In genomic region chr8:106638768-106639295, GRCm38 (mm10) we compare ENCODE assay signal across 28 mouse cellular contexts. TPM values are rescaled to one million over a fixed set of nuclear protein-coding genes. Genes with fewer than 3 reads are reported as not detected.
DNase-seq lines count a peak whose midpoint lies in the region; ATAC-seq and TF ChIP-seq lines count a peak whose summit lies in the region.
"Had no signal": no experiment of that assay in that cellular context is flagged by ENCODE, and none has a peak within 500 bp of the region (broad histone marks: within the 10 kb centered on the region; RNA-seq: fewer than 3 reads in every experiment).

No protein-coding gene starts in this region.

- no peak for ATAC-seq in embryonic facial prominence, embryonic 15.5 days (ENCODE audit: insufficient number of reproducible peaks, low FRiP score, low TSS enrichment, low read depth)
- ATAC-seq in kidney, embryonic 15.5 days (replicated peaks; ENCODE audit: low FRiP score), result no peak
- peak; percentile 62 for ATAC-seq in lung, postnatal 0 days
- ATAC-seq in neural tube, embryonic 15.5 days (ENCODE audit: low FRiP score), result no peak
- ATAC-seq: forebrain, embryonic 16.5 days; midbrain, embryonic 16.5 days had no signal

- no peaks in the 10 kb centered on the region for H3K27me3 ChIP-seq in embryonic facial prominence, embryonic 15.5 days
- no peaks in the 10 kb centered on the region for H3K27me3 ChIP-seq in embryonic facial prominence, embryonic 10.5 days (replicated peaks; ENCODE audit: low read depth, poor library complexity, severe bottlenecking)
- H3K27me3 ChIP-seq in kidney, embryonic 15.5 days, result no peaks in the 10 kb centered on the region
- no peaks in the 10 kb centered on the region for H3K27me3 ChIP-seq in lung, postnatal 0 days (replicated peaks; ENCODE audit: insufficient read depth, low read length)
- H3K27me3 ChIP-seq in neural tube, embryonic 15.5 days (replicated peaks), result no peaks in the 10 kb centered on the region
- H3K27me3 ChIP-seq: CH12.LX; embryonic facial prominence, embryonic 13.5 days; heart, embryonic 12.5 days; hindbrain, embryonic 13.5 days had no signal

- 75% methylated on average over 7 of the region's 7 CpGs for WGBS in embryonic facial prominence, embryonic 15.5 days
- WGBS in embryonic facial prominence, embryonic 10.5 days, result 84% methylated on average over 7 of the region's 7 CpGs
- 80% methylated on average over 7 of the region's 7 CpGs for WGBS in kidney, embryonic 15.5 days
- 61% methylated on average over 7 of the region's 7 CpGs for WGBS in lung, postnatal 0 days
- 91% methylated on average over 7 of the region's 7 CpGs for WGBS in neural tube, embryonic 15.5 days

- H3K27ac ChIP-seq in embryonic facial prominence, embryonic 15.5 days (replicated peaks), result 0 out of 2 replicates have a peak overlapping the region, but pooled peaks have one; percentile 23
- no peak overlapping the region for H3K27ac ChIP-seq in embryonic facial prominence, embryonic 10.5 days (replicated peaks)
- no peak overlapping the region for H3K27ac ChIP-seq in kidney, embryonic 15.5 days
- H3K27ac ChIP-seq in lung, postnatal 0 days (ENCODE audit: low read length), result no peak overlapping the region
- no peak overlapping the region for H3K27ac ChIP-seq in neural tube, embryonic 15.5 days (replicated peaks)
- H3K27ac ChIP-seq: embryonic facial prominence, embryonic 13.5 days; gastrocnemius, adult 2 months; hindbrain, embryonic 13.5 days had no signal

- no peaks in the 10 kb centered on the region for H3K36me3 ChIP-seq in embryonic facial prominence, embryonic 15.5 days
- no peaks in the 10 kb centered on the region for H3K36me3 ChIP-seq in embryonic facial prominence, embryonic 10.5 days (replicated peaks)
- no peaks in the 10 kb centered on the region for H3K36me3 ChIP-seq in kidney, embryonic 15.5 days
- no peaks in the 10 kb centered on the region for H3K36me3 ChIP-seq in lung, postnatal 0 days (ENCODE audit: insufficient read depth, low read length)
- H3K36me3 ChIP-seq in neural tube, embryonic 15.5 days, result no peaks in the 10 kb centered on the region
- H3K36me3 ChIP-seq: embryonic facial prominence, embryonic 13.5 days; heart, embryonic 12.5 days; hindbrain, embryonic 13.5 days had no signal

- no peak overlapping the region for H3K9ac ChIP-seq in embryonic facial prominence, embryonic 15.5 days
- no peak overlapping the region for H3K9ac ChIP-seq in kidney, embryonic 15.5 days
- H3K9ac ChIP-seq in lung, postnatal 0 days (replicated peaks; ENCODE audit: low read depth), result no peak overlapping the region
- H3K9ac ChIP-seq in neural tube, embryonic 15.5 days (replicated peaks), result no peak overlapping the region
- H3K9ac ChIP-seq: embryonic facial prominence, embryonic 13.5 days; heart, embryonic 12.5 days; hindbrain, embryonic 13.5 days had no signal

- no peak overlapping the region for H3K4me2 ChIP-seq in embryonic facial prominence, embryonic 15.5 days (replicated peaks)
- H3K4me2 ChIP-seq in kidney, embryonic 15.5 days, result no peak overlapping the region
- H3K4me2 ChIP-seq in lung, postnatal 0 days (replicated peaks; ENCODE audit: low read depth, low read length), result no peak overlapping the region
- H3K4me2 ChIP-seq in neural tube, embryonic 15.5 days, result no peak overlapping the region
- H3K4me2 ChIP-seq: embryonic facial prominence, embryonic 13.5 days; heart, embryonic 12.5 days; hindbrain, embryonic 13.5 days; liver, embryonic 11.5 days; midbrain, embryonic 11.5 days had no signal

- no peaks in the 10 kb centered on the region for H3K9me3 ChIP-seq in embryonic facial prominence, embryonic 15.5 days (replicated peaks)
- H3K9me3 ChIP-seq in embryonic facial prominence, embryonic 10.5 days, result no peaks in the 10 kb centered on the region
- H3K9me3 ChIP-seq in kidney, embryonic 15.5 days (replicated peaks), result no peaks in the 10 kb centered on the region
- H3K9me3 ChIP-seq in lung, postnatal 0 days (ENCODE audit: low read length), result no peaks in the 10 kb centered on the region
- no peaks in the 10 kb centered on the region for H3K9me3 ChIP-seq in neural tube, embryonic 15.5 days (replicated peaks)
- H3K9me3 ChIP-seq: embryonic facial prominence, embryonic 13.5 days; heart, embryonic 12.5 days; hindbrain, embryonic 13.5 days had no signal

- TF ChIP-seq EP300 in lung, postnatal 0 days (IDR thresholded peaks at IDR 0.05), result peak; percentile 76

- peaks cover 17% of the 10 kb centered on the region for H3K4me1 ChIP-seq in embryonic facial prominence, embryonic 15.5 days
- H3K4me1 ChIP-seq in embryonic facial prominence, embryonic 10.5 days, result peaks cover 34% of the 10 kb centered on the region
- peaks cover 47% of the 10 kb centered on the region for H3K4me1 ChIP-seq in kidney, embryonic 15.5 days
- no peaks in the 10 kb centered on the region for H3K4me1 ChIP-seq in lung, postnatal 0 days (ENCODE audit: insufficient read depth, low read depth, low read length)
- no peaks in the 10 kb centered on the region for H3K4me1 ChIP-seq in neural tube, embryonic 15.5 days
- H3K4me1 ChIP-seq: heart, embryonic 12.5 days; hindbrain, embryonic 13.5 days had no signal

- DNase-seq in embryonic facial prominence, embryonic 10.5 days (ENCODE audit: low spot score), result no peak
- DNase-seq in kidney, adult 9 months, result peak; percentile 81
- no peak for DNase-seq in lung, postnatal 0 days (ENCODE audit: low spot score)
- no peak for DNase-seq in lung, postnatal 36 days
- DNase-seq in heart, adult 9 months (ENCODE audit: low spot score in 2 of 2), result no peak
- DNase-seq: adrenal gland, postnatal 14 days; cerebellum, adult 11-12 months; cerebellum, adult 9-11 months; embryo, embryonic 11 days; gastrocnemius, adult 2 months; gastrocnemius, postnatal 36 days; heart, adult 18-20 months; heart, postnatal 4 days; layer of hippocampus, postnatal 36 days; right cerebral cortex, adult 18-20 months; right cerebral cortex, postnatal 4 days had no signal

- H3K4me3 ChIP-seq in embryonic facial prominence, embryonic 15.5 days (replicated peaks), result no peak overlapping the region
- no peak overlapping the region for H3K4me3 ChIP-seq in embryonic facial prominence, embryonic 10.5 days
- H3K4me3 ChIP-seq in kidney, embryonic 15.5 days (replicated peaks), result no peak overlapping the region
- no peak overlapping the region for H3K4me3 ChIP-seq in lung, postnatal 0 days (ENCODE audit: low read depth, low read length)
- H3K4me3 ChIP-seq in neural tube, embryonic 15.5 days (replicated peaks), result no peak overlapping the region
- H3K4me3 ChIP-seq: embryonic facial prominence, embryonic 13.5 days; erythroblast, embryonic 14.5 days; gastrocnemius, adult 2 months; heart, embryonic 12.5 days; hindbrain, embryonic 13.5 days had no signal

- no peak for TF ChIP-seq CTCF in lung, postnatal 0 days (IDR thresholded peaks at IDR 0.05)

RNA-seq across cellular contexts. Expression of gene Cdh1, which starts 35.7 kb away (rescaled TPM):
- 60.8 and 72.0 TPM in 2 replicates for polyA plus RNA-seq in embryonic facial prominence, embryonic 15.5 days (2015; fragmentation: Nextera tagmentation; extraction: Ambion mirVana)
- polyA plus RNA-seq in embryonic facial prominence, embryonic 10.5 days (2016; fragmentation: Nextera tagmentation; extraction: Ambion mirVana), result 22.1 and 24.4 TPM in 2 replicates
- 80.8 and 81.7 TPM in 2 replicates for polyA plus RNA-seq in kidney, embryonic 15.5 days (2015; fragmentation: Nextera tagmentation; extraction: Ambion mirVana)
- 88.2 and 106 TPM in 2 replicates for polyA plus RNA-seq in lung, postnatal 0 days (2015; fragmentation: Nextera tagmentation; extraction: Ambion mirVana)
- polyA plus RNA-seq in neural tube, embryonic 15.5 days (2015; fragmentation: Nextera tagmentation; extraction: Ambion mirVana), result 1.9 and 21.6 TPM in 2 replicates
- polyA plus RNA-seq: erythroblast, embryonic 14.5 days had no signal

RNA-seq across cellular contexts. Expression of gene Tango6, which starts 44.0 kb away (rescaled TPM):
- 8.1 and 8.9 TPM in 2 replicates for polyA plus RNA-seq in embryonic facial prominence, embryonic 15.5 days (2015; fragmentation: Nextera tagmentation; extraction: Ambion mirVana)
- 16.3 and 16.8 TPM in 2 replicates for polyA plus RNA-seq in embryonic facial prominence, embryonic 10.5 days (2016; fragmentation: Nextera tagmentation; extraction: Ambion mirVana)
- polyA plus RNA-seq in kidney, embryonic 15.5 days (2015; fragmentation: Nextera tagmentation; extraction: Ambion mirVana), result 11.6 and 12.3 TPM in 2 replicates
- 3.5 and 3.7 TPM in 2 replicates for polyA plus RNA-seq in lung, postnatal 0 days (2015; fragmentation: Nextera tagmentation; extraction: Ambion mirVana)
- 6.2 and 6.8 TPM in 2 replicates for polyA plus RNA-seq in neural tube, embryonic 15.5 days (2015; fragmentation: Nextera tagmentation; extraction: Ambion mirVana)
